Comparison of ENCODE assay signal across 16 mouse cellular contexts in genomic region chr7:36921003-36921402, GRCm38 (mm10).
DNase-seq lines count a peak whose midpoint lies in the region; ATAC-seq and TF ChIP-seq lines count a peak whose summit lies in the region.
"Had no signal": no experiment of that assay in that cellular context is flagged by ENCODE, and none has a peak within 500 bp of the region (broad histone marks: within the 10 kb centered on the region; RNA-seq: fewer than 3 reads in every experiment).

No protein-coding gene starts in this region.

- H3K36me3 ChIP-seq in heart, embryonic 16.5 days (ENCODE audit: control insufficient read depth, insufficient read depth): no peaks in the 10 kb centered on the region
- no peaks in the 10 kb centered on the region for H3K36me3 ChIP-seq in heart, embryonic 10.5 days
- H3K36me3 ChIP-seq in intestine, embryonic 15.5 days: no peaks in the 10 kb centered on the region
- H3K36me3 ChIP-seq in lung, embryonic 14.5 days (ENCODE audit: insufficient read depth): no peaks in the 10 kb centered on the region
- no peaks in the 10 kb centered on the region for H3K36me3 ChIP-seq in liver, embryonic 11.5 days (ENCODE audit: control insufficient read depth, insufficient read depth, low read length)
- H3K36me3 ChIP-seq: midbrain, embryonic 15.5 days had no signal

- H3K27me3 ChIP-seq in heart, embryonic 16.5 days (ENCODE audit: control insufficient read depth, insufficient read depth, low read length): no peaks in the 10 kb centered on the region
- H3K27me3 ChIP-seq in heart, embryonic 10.5 days (ENCODE audit: insufficient read depth, poor library complexity, severe bottlenecking): no peaks in the 10 kb centered on the region
- H3K27me3 ChIP-seq in intestine, embryonic 15.5 days (replicated peaks): no peaks in the 10 kb centered on the region
- no peaks in the 10 kb centered on the region for H3K27me3 ChIP-seq in lung, embryonic 14.5 days (ENCODE audit: insufficient read depth, low read length)
- H3K27me3 ChIP-seq in liver, embryonic 11.5 days (replicated peaks; ENCODE audit: control insufficient read depth, insufficient read depth, low read length): no peaks in the 10 kb centered on the region
- H3K27me3 ChIP-seq: midbrain, embryonic 15.5 days had no signal

- no peak overlapping the region for H3K4me3 ChIP-seq in heart, embryonic 16.5 days (ENCODE audit: low read length)
- no peak overlapping the region for H3K4me3 ChIP-seq in heart, embryonic 10.5 days
- no peak overlapping the region for H3K4me3 ChIP-seq in intestine, embryonic 15.5 days (replicated peaks)
- no peak overlapping the region for H3K4me3 ChIP-seq in lung, embryonic 14.5 days (ENCODE audit: low read depth, low read length)
- H3K4me3 ChIP-seq in liver, embryonic 11.5 days (ENCODE audit: low read depth, low read length): no peak overlapping the region
- H3K4me3 ChIP-seq: erythroblast, embryonic 14.5 days; midbrain, embryonic 15.5 days had no signal

- WGBS in heart, embryonic 16.5 days: 47% methylated on average over 14 of the region's 14 CpGs
- WGBS in heart, embryonic 10.5 days: 64% methylated on average over 14 of the region's 14 CpGs
- 45% methylated on average over 14 of the region's 14 CpGs for WGBS in intestine, embryonic 15.5 days
- 32% methylated on average over 14 of the region's 14 CpGs for WGBS in lung, embryonic 14.5 days
- 73% methylated on average over 14 of the region's 14 CpGs for WGBS in liver, embryonic 11.5 days

- ATAC-seq in heart, embryonic 16.5 days (replicated peaks; ENCODE audit: extremely low read depth, insufficient read depth, low FRiP score): peak; percentile 52; the same call in 1 of the 2 replicates
- ATAC-seq in intestine, embryonic 15.5 days: peak; percentile 25; the same call in 1 of the 2 replicates
- peak; percentile 83 for ATAC-seq in lung, embryonic 14.5 days (ENCODE audit: insufficient read depth)
- ATAC-seq in liver, embryonic 11.5 days (replicated peaks; ENCODE audit: low FRiP score): no peak
- ATAC-seq: forebrain, embryonic 16.5 days; midbrain, embryonic 15.5 days had no signal

- no peak overlapping the region for H3K27ac ChIP-seq in heart, embryonic 16.5 days (ENCODE audit: low read length)
- H3K27ac ChIP-seq in heart, embryonic 10.5 days: no peak overlapping the region
- H3K27ac ChIP-seq in intestine, embryonic 15.5 days: no peak overlapping the region
- no peak overlapping the region for H3K27ac ChIP-seq in lung, embryonic 14.5 days (ENCODE audit: low read depth)
- H3K27ac ChIP-seq in liver, embryonic 11.5 days (ENCODE audit: low read depth, low read length): no peak overlapping the region
- H3K27ac ChIP-seq: macrophage; midbrain, embryonic 15.5 days had no signal

- peak overlapping the region; percentile 47; the same call in 1 of the 2 replicates for H3K4me2 ChIP-seq in heart, embryonic 16.5 days (ENCODE audit: low read depth, low read length)
- H3K4me2 ChIP-seq in intestine, embryonic 15.5 days (replicated peaks): no peak overlapping the region
- H3K4me2 ChIP-seq in lung, embryonic 14.5 days: peak overlapping the region; percentile 1
- no peak overlapping the region for H3K4me2 ChIP-seq in liver, embryonic 11.5 days
- H3K4me2 ChIP-seq: midbrain, embryonic 15.5 days had no signal

- H3K9me3 ChIP-seq in heart, embryonic 16.5 days (replicated peaks; ENCODE audit: control insufficient read depth, low read length): no peaks in the 10 kb centered on the region
- no peaks in the 10 kb centered on the region for H3K9me3 ChIP-seq in heart, embryonic 10.5 days
- no peaks in the 10 kb centered on the region for H3K9me3 ChIP-seq in intestine, embryonic 15.5 days
- H3K9me3 ChIP-seq in lung, embryonic 14.5 days (ENCODE audit: low read depth, low read length): no peaks in the 10 kb centered on the region
- no peaks in the 10 kb centered on the region for H3K9me3 ChIP-seq in liver, embryonic 11.5 days (ENCODE audit: control insufficient read depth, low read length)
- H3K9me3 ChIP-seq: midbrain, embryonic 15.5 days had no signal

- H3K9ac ChIP-seq in heart, embryonic 16.5 days (ENCODE audit: low read length): no peak overlapping the region
- no peak overlapping the region for H3K9ac ChIP-seq in intestine, embryonic 15.5 days
- no peak overlapping the region for H3K9ac ChIP-seq in lung, embryonic 14.5 days
- H3K9ac ChIP-seq in liver, embryonic 11.5 days (ENCODE audit: low read depth, low read length): no peak overlapping the region
- H3K9ac ChIP-seq: midbrain, embryonic 15.5 days had no signal

- no peak for DNase-seq in heart, embryonic 10.5 days (ENCODE audit: low spot score)
- peak; percentile 17 for DNase-seq in ES-CJ7 (ENCODE audit: low read depth, low spot score)
- DNase-seq in lung, embryonic 14.5 days: peak; percentile 88
- DNase-seq in right cerebral cortex, postnatal 14 days: no peak
- no peak for DNase-seq in liver, embryonic 11.5 days (ENCODE audit: low spot score)
- no peak for DNase-seq in adipocyte (ENCODE audit: low spot score)
- DNase-seq: gastrocnemius, postnatal 10 days; layer of hippocampus, adult 9-11 months; right cerebral cortex, postnatal 4 days; thymus, postnatal 36 days had no signal

- TF ChIP-seq CTCF in lung, embryonic 14.5 days (IDR thresholded peaks at IDR 0.05; ENCODE audit: low read depth): no peak

- no peaks in the 10 kb centered on the region for H3K4me1 ChIP-seq in heart, embryonic 16.5 days (ENCODE audit: control insufficient read depth, insufficient read depth, low read length)
- no peaks in the 10 kb centered on the region; the same call in 1 of the 2 replicates for H3K4me1 ChIP-seq in heart, embryonic 10.5 days
- H3K4me1 ChIP-seq in intestine, embryonic 15.5 days (replicated peaks): 0 out of 2 replicates have a peak, but pooled peaks cover 3% of the 10 kb centered on the region
- H3K4me1 ChIP-seq in lung, embryonic 14.5 days (ENCODE audit: insufficient read depth): no peaks in the 10 kb centered on the region
- H3K4me1 ChIP-seq in liver, embryonic 11.5 days (replicated peaks; ENCODE audit: control insufficient read depth, insufficient read depth, low read length): no peaks in the 10 kb centered on the region
- H3K4me1 ChIP-seq: midbrain, embryonic 15.5 days had no signal

Comparison
In these comparisons a context has a peak if more than half of its experiments do, and no peak if none do; other contexts are left out.
1. H3K4me2 ChIP-seq: peak in heart, embryonic 16.5 days (single experiment) and lung, embryonic 14.5 days (single experiment); none in intestine, embryonic 15.5 days (single experiment) and liver, embryonic 11.5 days (single experiment).
2. DNase-seq: peak in ES-CJ7 (single experiment) and lung, embryonic 14.5 days (single experiment); none in heart, embryonic 10.5 days (single experiment), right cerebral cortex, postnatal 14 days (single experiment), liver, embryonic 11.5 days (single experiment) and adipocyte (single experiment).